In genomic region chr7:25919467-25919866, GRCm38 (mm10) we compare ENCODE assay signal across 25 mouse cellular contexts. TPM values are rescaled to one million over a fixed set of nuclear protein-coding genes. Genes with fewer than 3 reads are reported as not detected.
DNase-seq lines count a peak whose midpoint lies in the region; ATAC-seq and TF ChIP-seq lines count a peak whose summit lies in the region.
"Had no signal": no experiment of that assay in that cellular context is flagged by ENCODE, and none has a peak within 500 bp of the region (broad histone marks: within the 10 kb centered on the region; RNA-seq: fewer than 3 reads in every experiment).

No protein-coding gene starts in this region.

- 40% methylated on average over 1 of the region's 1 CpGs for whole genome bisulfite sequencing in kidney, adult 2 months
- WGBS in liver, embryonic 13.5 days (ENCODE audit: insufficient replicate concordance) = 42% methylated on average over 1 of the region's 1 CpGs
- WGBS in liver, embryonic 16.5 days (ENCODE audit: insufficient replicate concordance) = 41% methylated on average over 1 of the region's 1 CpGs

- TF ChIP-seq CTCF in kidney, adult 2 months (conservative IDR thresholded peaks at IDR 0.05; ENCODE audit: insufficient read depth, insufficient read length, low read depth, low read length) = no peak

- DNase-seq in kidney, adult 2 months = peak; percentile 24
- no peak for DNase-seq in kidney, postnatal 25 days
- DNase-seq in liver, embryonic 13.5 days = no peak
- no peak for DNase-seq in liver
- DNase-seq in frontal cortex, postnatal 10 days (ENCODE audit: low spot score in 2 of 2) = no peak
- DNase-seq: adrenal gland, postnatal 10 days; adrenal gland, postnatal 36 days; B cell, adult 2 months; cerebellum, adult 18-20 months; cerebellum, adult 9-10 months; cerebellum, postnatal 14 days; gastrocnemius, adult 2 months; gastrocnemius, postnatal 14 days had no signal

- H3K4me3 ChIP-seq in kidney, adult 2 months (ENCODE audit: insufficient read depth, low read depth, low read length) = no peak overlapping the region
- no peak overlapping the region for H3K4me3 ChIP-seq in liver, embryonic 13.5 days (replicated peaks)
- no peak overlapping the region for H3K4me3 ChIP-seq in liver, embryonic 16.5 days (ENCODE audit: low read depth, low read length)
- H3K4me3 ChIP-seq: forebrain, embryonic 10.5 days; forebrain, embryonic 13.5 days; gastrocnemius, adult 2 months; hindbrain, embryonic 12.5 days; hindbrain, embryonic 15.5 days had no signal

- H3K4me1 ChIP-seq in kidney, adult 2 months (ENCODE audit: control insufficient read depth, insufficient read depth, low read length) = no peaks in the 10 kb centered on the region
- H3K4me1 ChIP-seq in liver, embryonic 13.5 days (replicated peaks) = no peaks in the 10 kb centered on the region
- H3K4me1 ChIP-seq in liver, embryonic 16.5 days (ENCODE audit: control insufficient read depth, low read depth, low read length) = no peaks in the 10 kb centered on the region
- H3K4me1 ChIP-seq: forebrain, embryonic 10.5 days; forebrain, embryonic 13.5 days; hindbrain, embryonic 12.5 days; hindbrain, embryonic 15.5 days had no signal

- H3K9ac ChIP-seq in liver, embryonic 13.5 days = no peak overlapping the region
- H3K9ac ChIP-seq in liver, embryonic 16.5 days (ENCODE audit: low read depth, low read length) = no peak overlapping the region
- H3K9ac ChIP-seq: forebrain, embryonic 13.5 days; hindbrain, embryonic 12.5 days; hindbrain, embryonic 15.5 days had no signal

- no peak overlapping the region for H3K27ac ChIP-seq in kidney, adult 2 months (ENCODE audit: insufficient read depth, low read depth, low read length)
- H3K27ac ChIP-seq in liver, embryonic 13.5 days = no peak overlapping the region
- H3K27ac ChIP-seq in liver, embryonic 16.5 days (ENCODE audit: low read length) = no peak overlapping the region
- H3K27ac ChIP-seq: forebrain, embryonic 10.5 days; forebrain, embryonic 13.5 days; gastrocnemius, adult 2 months; hindbrain, embryonic 12.5 days; hindbrain, embryonic 15.5 days had no signal

- no peaks in the 10 kb centered on the region for H3K9me3 ChIP-seq in liver, embryonic 13.5 days (replicated peaks)
- no peaks in the 10 kb centered on the region for H3K9me3 ChIP-seq in liver, embryonic 16.5 days (replicated peaks; ENCODE audit: control insufficient read depth, low read length)
- H3K9me3 ChIP-seq: forebrain, embryonic 10.5 days; forebrain, embryonic 13.5 days; G1E; hindbrain, embryonic 12.5 days; hindbrain, embryonic 15.5 days had no signal

- peak; percentile 36; the same call in 1 of the 2 replicates for ATAC-seq in liver, embryonic 13.5 days (ENCODE audit: low read depth)
- ATAC-seq in liver, embryonic 16.5 days (ENCODE audit: low read depth) = peak; percentile 56; the same call in 1 of the 2 replicates
- ATAC-seq: forebrain, embryonic 13.5 days; forebrain, embryonic 16.5 days; Patski had no signal

- TF ChIP-seq POLR2A in kidney, adult 2 months (IDR thresholded peaks at IDR 0.05; ENCODE audit: low read depth, low read length) = no peak

- no peaks in the 10 kb centered on the region for H3K27me3 ChIP-seq in kidney, adult 2 months (replicated peaks; ENCODE audit: control insufficient read depth, insufficient read depth, low read length)
- H3K27me3 ChIP-seq in liver, embryonic 13.5 days = no peaks in the 10 kb centered on the region
- no peaks in the 10 kb centered on the region for H3K27me3 ChIP-seq in liver, embryonic 16.5 days (ENCODE audit: control insufficient read depth, insufficient read depth, low read depth, low read length)
- H3K27me3 ChIP-seq: forebrain, embryonic 13.5 days; hindbrain, embryonic 12.5 days; hindbrain, embryonic 15.5 days had no signal

- H3K36me3 ChIP-seq in kidney, adult 2 months (ENCODE audit: control insufficient read depth, insufficient read depth, low read length) = no peaks in the 10 kb centered on the region
- no peaks in the 10 kb centered on the region for H3K36me3 ChIP-seq in liver, embryonic 13.5 days
- H3K36me3 ChIP-seq in liver, embryonic 16.5 days (ENCODE audit: control insufficient read depth, insufficient read depth) = no peaks in the 10 kb centered on the region
- H3K36me3 ChIP-seq: forebrain, embryonic 10.5 days; G1E; hindbrain, embryonic 12.5 days; hindbrain, embryonic 15.5 days had no signal

- H3K4me2 ChIP-seq in liver, embryonic 13.5 days = no peak overlapping the region
- no peak overlapping the region for H3K4me2 ChIP-seq in liver, embryonic 16.5 days (ENCODE audit: low read depth, low read length)
- H3K4me2 ChIP-seq: forebrain, embryonic 13.5 days; heart, embryonic 11.5 days; hindbrain, embryonic 12.5 days; hindbrain, embryonic 15.5 days had no signal

RNA-seq across cellular contexts. Expression of gene Cyp2b10, which starts 22.0 kb away (rescaled TPM):
- polyA plus RNA-seq in kidney, adult 2 months (2012; rRNA removed) = not detected in 2 replicates
- 0.05 and 0.06 TPM in 2 replicates for polyA plus RNA-seq in liver, embryonic 13.5 days (2015; fragmentation: Nextera tagmentation; extraction: Ambion mirVana)
- 0.08 and 0.13 TPM in 2 replicates for polyA plus RNA-seq in liver, embryonic 16.5 days (2015; fragmentation: Nextera tagmentation; extraction: Ambion mirVana)
- polyA plus RNA-seq: embryonic facial prominence, embryonic 11.5 days; embryonic facial prominence, embryonic 14.5 days; forebrain, embryonic 10.5 days; forebrain, embryonic 13.5 days; forebrain, embryonic 16.5 days; G1E; heart, embryonic 11.5 days; heart, embryonic 14.5 days; hindbrain, embryonic 12.5 days; hindbrain, embryonic 15.5 days; Patski had no signal
